Mouse (Mus musculus): ENCODE results near the gene Dld.

DNA sequence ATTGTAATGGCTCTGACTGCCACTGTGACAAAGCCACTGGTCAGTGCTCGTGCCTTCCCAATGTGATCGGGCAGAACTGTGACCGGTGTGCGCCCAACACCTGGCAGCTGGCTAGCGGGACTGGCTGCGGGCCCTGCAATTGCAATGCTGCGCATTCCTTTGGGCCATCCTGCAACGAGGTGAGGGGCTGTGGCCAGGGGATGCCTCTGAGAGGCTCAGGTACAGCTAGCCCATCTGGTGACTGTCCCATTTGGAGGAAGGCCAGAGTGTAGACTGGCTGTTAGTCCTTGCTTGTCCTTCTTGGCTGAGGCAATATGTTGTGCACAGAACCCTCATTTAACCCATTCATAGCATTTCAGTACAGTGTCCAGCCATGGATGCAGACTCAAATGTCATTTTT lies 44.2 kb downstream of the Dld start:
- no peak for TF ChIP-seq CTCF (IDR thresholded peaks at IDR 0.05; ENCODE audit: borderline replicate concordance, insufficient read depth, low read length)
- no peak for TF ChIP-seq POLR2A (IDR thresholded peaks at IDR 0.05; ENCODE audit: low read depth, low read length)

Data from embryonic fibroblast, embryonic 13.5 days (primary cell).